Mouse (Mus musculus) liver, embryonic 11.5 days (tissue): ENCODE results near the gene Junb. TPM values are rescaled to one million over a fixed set of nuclear protein-coding genes. Genes with fewer than 3 reads are reported as not detected.

ENCODE experiments used
- ATAC-seq: fragments of 200-750 bp; cut with Nextera tagmentation; replicated peaks from 2 replicates; pipeline ENCODE4 v1.8.0; 2017; ENCODE audit warnings: moderate number of reproducible peaks, mild to moderate bottlenecking, moderate TSS enrichment, moderate library complexity; ENCODE audit not compliant: low FRiP score
- DNase-seq: peaks from one replicate; pipeline ENCODE4 v3.0.0-alpha.2; 2017; ENCODE audit warnings: low spot score
- H3K27ac ChIP-seq: fragments of 300-500 bp; sonication (generic); 2 replicates; pipeline ENCODE4 v1.5.1; 2014; ENCODE audit warnings: mild to moderate bottlenecking, low read depth, low read length, control low read depth
- H3K27me3 ChIP-seq: fragments of 300-500 bp; sonication (generic); replicated peaks from 2 replicates; pipeline ENCODE4 v1.6.1; 2014; ENCODE audit warnings: low read length, mixed read lengths; ENCODE audit not compliant: control insufficient read depth, insufficient read depth
- H3K36me3 ChIP-seq: fragments of 300-500 bp; sonication (generic); 2 replicates; pipeline ENCODE4 v1.6.1; 2014; ENCODE audit warnings: mild to moderate bottlenecking, low read length, moderate library complexity, mixed read lengths; ENCODE audit not compliant: control insufficient read depth, insufficient read depth
- H3K4me1 ChIP-seq: fragments of 300-500 bp; sonication (generic); replicated peaks from 2 replicates; pipeline ENCODE4 v1.6.1; 2014; ENCODE audit warnings: low read length, mixed read lengths; ENCODE audit not compliant: control insufficient read depth, insufficient read depth
- H3K4me2 ChIP-seq: fragments of 300-500 bp; sonication (generic); 2 replicates; pipeline ENCODE4 v1.6.1; 2014; ENCODE audit warnings: mild to moderate bottlenecking, control low read depth, moderate library complexity
- H3K4me3 ChIP-seq: fragments of 300-500 bp; sonication (generic); 2 replicates; pipeline ENCODE4 v1.5.1; 2014; ENCODE audit warnings: low read depth, low read length, control low read depth
- H3K9ac ChIP-seq: fragments of 300-500 bp; sonication (generic); 2 replicates; pipeline ENCODE4 v1.6.1; 2014; ENCODE audit warnings: low read depth, low read length, control low read depth
- H3K9me3 ChIP-seq: fragments of 300-500 bp; sonication (generic); 2 replicates; pipeline ENCODE4 v1.6.1; 2016; ENCODE audit warnings: low read length, inconsistent platforms, mixed read lengths; ENCODE audit not compliant: control insufficient read depth
- WGBS: fragments of 180-500 bp; shearing (Covaris S2); extraction: QIAGEN DNeasy Blood & Tissue Kit; methylation state at CpG from one replicate; pipeline ENCODE4 v1.1.7; 2014; 5-methylcytosine and 5-hydroxymethylcytosine counted together
- polyA plus RNA-seq: library from polyadenylated mRNA; unstranded; fragments of >200 nt; fragmentation: Nextera tagmentation; extraction: Ambion mirVana; gene quantifications from 2 replicates; pipeline ENCODE4 v1.2.1, GENCODE M21; 2014

Gene Junb
- polyA plus RNA-seq, 1 experiment from 2014 or later, result 21.1 TPM

- ATAC-seq (peak; percentile 83), DNase-seq (peak; percentile 62)
- peak overlapping the region; percentile 96 for H3K27ac ChIP-seq
Measured at GRCm38 (mm10) chr8:84970913-84971312, 7.6 kb downstream of the Junb start.

GRCm38 (mm10) chr8:84970135-84970790, 8.3 kb downstream of the Junb start:
- peak overlapping the region; percentile 90 for H3K9ac ChIP-seq
- peaks cover 38% of the 10 kb centered on the region for H3K36me3 ChIP-seq
- peak overlapping the region; percentile 99 for H3K4me2 ChIP-seq
- H3K27me3 ChIP-seq, result no peaks in the 10 kb centered on the region
- H3K9me3 ChIP-seq, result no peaks in the 10 kb centered on the region
- no peak for ATAC-seq
- peak overlapping the region; percentile 62 for H3K4me3 ChIP-seq
- DNase-seq, result no peak
- peaks cover 62% of the 10 kb centered on the region for H3K4me1 ChIP-seq
- peak overlapping the region; percentile 96 for H3K27ac ChIP-seq
- 8% methylated on average over 21 of the region's 21 CpGs for WGBS

More at GRCm38 (mm10) chr8:84970913-84971312, 7.6 kb downstream of the Junb start:
- WGBS, result 33% methylated on average over 5 of the region's 5 CpGs
- H3K36me3 ChIP-seq, result peaks cover 38% of the 10 kb centered on the region
- H3K9me3 ChIP-seq, result no peaks in the 10 kb centered on the region
- peak overlapping the region; percentile 90 for H3K9ac ChIP-seq
- peaks cover 67% of the 10 kb centered on the region for H3K4me1 ChIP-seq
- H3K27me3 ChIP-seq, result no peaks in the 10 kb centered on the region
- peak overlapping the region; percentile 62 for H3K4me3 ChIP-seq
- peak overlapping the region; percentile 99 for H3K4me2 ChIP-seq

- Histone ChIP-seq H3K36me3 (peaks cover 31% of the 10 kb centered on the region), H3K27me3 (no peaks in the 10 kb centered on the region), H3K4me3 (peak within 1 kb of the TSS; percentile 62), H3K27ac (peak within 1 kb of the TSS; percentile 96), H3K9me3 (no peaks in the 10 kb centered on the region), H3K4me1 (peaks cover 62% of the 10 kb centered on the region), H3K4me2 (peak within 1 kb of the TSS; percentile 99), H3K9ac (peak within 1 kb of the TSS; percentile 90)
- peak; percentile 53 for ATAC-seq
- peak; percentile 90 for DNase-seq
- WGBS, result under 1% methylated on average over 56 of the region's 56 CpGs
Measured at GRCm38 (mm10) chr8:84969241-84970134, 9.0 kb downstream of the Junb start, which contains the start of the genes Gm49661, Prdx2 and Rnaseh2a. Gene Gm49661 (minus strand): TSS chr8:84969433. Gene Prdx2 (plus strand): TSS chr8:84969587. Gene Rnaseh2a (minus strand): TSS chr8:84969767.

GRCm38 (mm10) chr8:84968650-84969049, 9.9 kb downstream of the Junb start:
- peaks cover 24% of the 10 kb centered on the region for H3K36me3 ChIP-seq
- H3K4me2 ChIP-seq, result peak overlapping the region; percentile 99
- peaks cover 65% of the 10 kb centered on the region for H3K4me1 ChIP-seq
- H3K4me3 ChIP-seq, result peak overlapping the region; percentile 62
- WGBS, result 12% methylated on average over 2 of the region's 2 CpGs
- no peaks in the 10 kb centered on the region for H3K27me3 ChIP-seq
- peak overlapping the region; percentile 96 for H3K27ac ChIP-seq
- no peaks in the 10 kb centered on the region for H3K9me3 ChIP-seq
- DNase-seq (no peak), ATAC-seq (no peak)
- H3K9ac ChIP-seq, result peak overlapping the region; percentile 90

- 82% methylated on average over 13 of the region's 13 CpGs for WGBS
- H3K27me3 ChIP-seq, result no peaks in the 10 kb centered on the region
- peak overlapping the region; percentile 96 for H3K27ac ChIP-seq
- no peaks in the 10 kb centered on the region for H3K9me3 ChIP-seq
- peak overlapping the region; percentile 99 for H3K4me2 ChIP-seq
- peaks cover 60% of the 10 kb centered on the region for H3K4me1 ChIP-seq
- no peak overlapping the region; the same call in 1 of the 2 replicates for H3K4me3 ChIP-seq
- DNase-seq, result no peak
- H3K9ac ChIP-seq, result peak overlapping the region; percentile 46
- ATAC-seq, result no peak
- peaks cover 17% of the 10 kb centered on the region for H3K36me3 ChIP-seq
Measured at GRCm38 (mm10) chr8:84967532-84968304, 10.8 kb downstream of the Junb start.

- DNase-seq (no peak), ATAC-seq (peak; percentile 27)
- peak overlapping the region; percentile 96 for H3K27ac ChIP-seq
- H3K4me2 ChIP-seq, result peak overlapping the region; percentile 97
- no peaks in the 10 kb centered on the region for H3K27me3 ChIP-seq
- H3K4me1 ChIP-seq, result peaks cover 50% of the 10 kb centered on the region
- peaks cover 15% of the 10 kb centered on the region for H3K36me3 ChIP-seq
- peak overlapping the region; percentile 89 for H3K4me3 ChIP-seq
- whole genome bisulfite sequencing, result 21% methylated on average over 3 of the region's 3 CpGs
- no peaks in the 10 kb centered on the region for H3K9me3 ChIP-seq
- peak overlapping the region; percentile 53 for H3K9ac ChIP-seq
Measured at GRCm38 (mm10) chr8:84966603-84967002, 11.9 kb downstream of the Junb start.

- ATAC-seq, result peak; percentile 83
- Histone ChIP-seq H3K27me3 (no peaks in the 10 kb centered on the region), H3K27ac (peak overlapping the region; percentile 96), H3K9ac (peak overlapping the region; percentile 92), H3K4me2 (peak overlapping the region; percentile 97), H3K36me3 (peaks cover 11% of the 10 kb centered on the region), H3K9me3 (no peaks in the 10 kb centered on the region), H3K4me3 (peak overlapping the region; percentile 89), H3K4me1 (peaks cover 45% of the 10 kb centered on the region)
- peak; percentile 90 for DNase-seq
- under 1% methylated on average over 41 of the region's 41 CpGs for WGBS
Measured at GRCm38 (mm10) chr8:84965731-84966291, 12.7 kb downstream of the Junb start.

GRCm38 (mm10) chr8:84963952-84964351, 14.6 kb downstream of the Junb start:
- DNase-seq (no peak), ATAC-seq (no peak)
- no peaks in the 10 kb centered on the region for H3K9me3 ChIP-seq
- no peak overlapping the region for H3K9ac ChIP-seq
- WGBS, result 85% methylated on average over 4 of the region's 4 CpGs
- peak overlapping the region; percentile 97 for H3K4me2 ChIP-seq
- peaks cover 40% of the 10 kb centered on the region for H3K4me1 ChIP-seq
- H3K36me3 ChIP-seq, result peaks cover 18% of the 10 kb centered on the region
- H3K27ac ChIP-seq, result no peak overlapping the region
- H3K27me3 ChIP-seq, result no peaks in the 10 kb centered on the region
- peak overlapping the region; percentile 89; the same call in 1 of the 2 replicates for H3K4me3 ChIP-seq
